Mouse (Mus musculus) small intestine, adult 2 months (tissue): ENCODE data around the gene 4930522H14Rik.

Source experiments
- CTCF ChIP-seq: fragments of 200-500 bp; IDR thresholded peaks from 2 replicates; pipeline ENCODE4 v1.5.1; 2012; ENCODE audit warnings: low read depth, mild to moderate bottlenecking, control low read depth, inconsistent platforms, low read length, moderate library complexity, mixed read lengths; ENCODE audit not compliant: insufficient replicate concordance, insufficient read length; ENCODE audit errors: extremely low read depth
- POLR2A ChIP-seq: fragments of 200-500 bp; IDR thresholded peaks from 2 replicates; pipeline ENCODE4 v1.6.1; 2012; ENCODE audit warnings: low read depth, mild to moderate bottlenecking, control low read depth, inconsistent platforms, low read length, moderate library complexity

DNA sequence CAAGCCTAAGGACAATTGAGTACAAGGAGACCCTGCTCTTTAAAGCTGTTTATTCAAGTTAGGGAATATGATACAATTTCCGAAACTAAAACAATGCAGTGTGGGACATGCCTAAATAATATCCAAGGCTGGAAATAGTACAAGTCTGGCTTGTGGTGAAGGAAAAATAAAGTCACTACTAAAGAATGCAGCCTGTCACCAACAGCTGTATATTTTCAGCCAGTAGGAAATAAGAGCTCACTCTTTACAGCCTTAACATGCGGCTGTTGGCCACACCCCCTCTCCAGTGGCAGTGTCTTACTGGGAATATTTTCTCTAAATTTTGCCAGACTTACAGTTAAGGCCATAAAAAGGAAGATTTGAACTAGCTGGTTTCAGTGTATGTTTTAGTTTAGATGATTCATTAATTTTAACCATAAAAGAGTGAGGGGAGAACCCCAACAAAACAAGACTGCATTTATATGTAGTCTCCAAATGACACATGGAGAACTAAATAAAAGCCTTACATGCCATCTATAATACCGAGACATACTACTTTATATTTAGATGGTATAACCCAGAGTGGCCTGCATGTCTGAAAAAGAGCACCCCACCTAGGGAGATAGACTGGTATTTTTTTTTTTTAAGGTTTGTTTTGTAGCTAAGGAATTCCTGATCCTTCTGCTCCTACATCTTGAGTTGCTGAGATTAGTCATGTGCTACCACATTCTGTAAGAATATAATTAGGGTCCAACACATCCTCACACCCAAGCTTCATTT is 70.5 kb downstream of the 4930522H14Rik start:
- no peak for TF ChIP-seq POLR2A
- TF ChIP-seq CTCF = no peak
